12 mouse cellular contexts compared by ENCODE assay signal in genomic region chr15:30480676-30481075, GRCm38 (mm10).
DNase-seq lines count a peak whose midpoint lies in the region; ATAC-seq and TF ChIP-seq lines count a peak whose summit lies in the region.
"Had no signal": no experiment of that assay in that cellular context is flagged by ENCODE, and none has a peak within 500 bp of the region (broad histone marks: within the 10 kb centered on the region; RNA-seq: fewer than 3 reads in every experiment).

No protein-coding gene starts in this region.

- no peaks in the 10 kb centered on the region for H3K9me3 ChIP-seq in heart, embryonic 10.5 days
- no peaks in the 10 kb centered on the region for H3K9me3 ChIP-seq in intestine, embryonic 15.5 days
- H3K9me3 ChIP-seq: embryonic facial prominence, embryonic 12.5 days; midbrain, embryonic 12.5 days had no signal

- TF ChIP-seq CTCF in testis, adult 2 months (IDR thresholded peaks at IDR 0.05; ENCODE audit: control insufficient read depth, insufficient read depth, insufficient replicate concordance, low read depth, low read length): no peak

- no peaks in the 10 kb centered on the region for H3K27me3 ChIP-seq in heart, embryonic 10.5 days (ENCODE audit: insufficient read depth, poor library complexity, severe bottlenecking)
- no peaks in the 10 kb centered on the region for H3K27me3 ChIP-seq in testis, adult 2 months (ENCODE audit: control insufficient read depth, insufficient read depth, low read length)
- H3K27me3 ChIP-seq in intestine, embryonic 15.5 days (replicated peaks): no peaks in the 10 kb centered on the region
- H3K27me3 ChIP-seq: embryonic facial prominence, embryonic 12.5 days; midbrain, embryonic 12.5 days had no signal

- H3K4me2 ChIP-seq in intestine, embryonic 15.5 days (replicated peaks): no peak overlapping the region
- H3K4me2 ChIP-seq: embryonic facial prominence, embryonic 12.5 days; midbrain, embryonic 12.5 days had no signal

- no peak overlapping the region for H3K4me3 ChIP-seq in heart, embryonic 10.5 days
- peak overlapping the region; percentile 13; the same call in 1 of the 2 replicates for H3K4me3 ChIP-seq in testis, adult 2 months (ENCODE audit: control insufficient read depth, low read depth, low read length)
- no peak overlapping the region for H3K4me3 ChIP-seq in intestine, embryonic 15.5 days (replicated peaks)
- H3K4me3 ChIP-seq: embryonic facial prominence, embryonic 12.5 days; midbrain, embryonic 12.5 days had no signal

- ATAC-seq in intestine, embryonic 15.5 days: no peak
- ATAC-seq in granulocyte monocyte progenitor cell, adult 5-6 weeks (replicated peaks; ENCODE audit: poor library complexity, severe bottlenecking): no peak

- intact Hi-C loops in heart, postnatal 10 days (cut with DNase I): no loop called here

- no peaks in the 10 kb centered on the region for H3K4me1 ChIP-seq in heart, embryonic 10.5 days
- H3K4me1 ChIP-seq in testis, adult 2 months (ENCODE audit: control insufficient read depth, insufficient read depth, low read length): peaks cover 2% of the 10 kb centered on the region; the same call in 1 of the 2 replicates
- H3K4me1 ChIP-seq in intestine, embryonic 15.5 days (replicated peaks): no peaks in the 10 kb centered on the region
- H3K4me1 ChIP-seq: embryonic facial prominence, embryonic 12.5 days; midbrain, embryonic 12.5 days had no signal

- no peak for TF ChIP-seq POLR2A in testis, adult 2 months (IDR thresholded peaks at IDR 0.05; ENCODE audit: control insufficient read depth, low read depth, low read length)

- WGBS in heart, embryonic 10.5 days: 73% methylated on average over 15 of the region's 15 CpGs
- WGBS in intestine, embryonic 15.5 days: 52% methylated on average over 15 of the region's 15 CpGs

- no peak overlapping the region for H3K27ac ChIP-seq in heart, embryonic 10.5 days
- H3K27ac ChIP-seq in testis, adult 2 months (ENCODE audit: control insufficient read depth, insufficient read depth, low read depth, low read length): no peak overlapping the region
- no peak overlapping the region for H3K27ac ChIP-seq in intestine, embryonic 15.5 days
- H3K27ac ChIP-seq: embryonic facial prominence, embryonic 12.5 days; midbrain, embryonic 12.5 days had no signal

- DNase-seq in heart, postnatal 10 days: peak; percentile 40 to 42
- no peak for DNase-seq in heart, embryonic 10.5 days (ENCODE audit: low spot score)
- no peak for DNase-seq in testis, postnatal 10 days (ENCODE audit: low spot score)
- DNase-seq in layer of hippocampus, adult 9-11 months: peak; percentile 31
- no peak for DNase-seq in thymus, postnatal 36 days
- DNase-seq: kidney, postnatal 25 days; thymus, adult 18-20 months had no signal

- H3K9ac ChIP-seq in intestine, embryonic 15.5 days: no peak overlapping the region
- H3K9ac ChIP-seq: embryonic facial prominence, embryonic 12.5 days; midbrain, embryonic 12.5 days had no signal

- H3K36me3 ChIP-seq in heart, embryonic 10.5 days: no peaks in the 10 kb centered on the region
- H3K36me3 ChIP-seq in testis, adult 2 months (ENCODE audit: control insufficient read depth, insufficient read depth, low read length): no peaks in the 10 kb centered on the region
- no peaks in the 10 kb centered on the region for H3K36me3 ChIP-seq in intestine, embryonic 15.5 days
- H3K36me3 ChIP-seq: embryonic facial prominence, embryonic 12.5 days had no signal

Comparison
In these comparisons a context has a peak if more than half of its experiments do, and no peak if none do; other contexts are left out.
1. DNase-seq: peak in heart, postnatal 10 days (2 of 2) and layer of hippocampus, adult 9-11 months (single experiment); none in heart, embryonic 10.5 days (single experiment), testis, postnatal 10 days (single experiment) and thymus, postnatal 36 days (0 of 2).